Mouse (Mus musculus) heart, adult 2 months (tissue): ENCODE measurements around the gene Dnajb5.

ENCODE experiments used
- CTCF ChIP-seq: fragments of 200-600 bp; IDR thresholded peaks from 2 replicates; pipeline ENCODE4 v1.8.1; 2022; ENCODE audit warnings: antibody characterized with exemption, mild to moderate bottlenecking, moderate library complexity
- POLR2A ChIP-seq: fragments of 200-500 bp; IDR thresholded peaks from 2 replicates; pipeline ENCODE4 v1.6.1; 2011; ENCODE audit warnings: mild to moderate bottlenecking, low read depth, low read length, control low read depth; ENCODE audit not compliant: insufficient read depth

GRCm38 (mm10) chr4:42955200-42955599 is 5.6 kb downstream of the Dnajb5 start:
- TF ChIP-seq POLR2A (no peak), CTCF (peak; percentile 22; the same call in 1 of the 2 replicates)
